Mouse (Mus musculus): ENCODE data around the gene Itsn1. TPM values are rescaled to one million over a fixed set of nuclear protein-coding genes. Genes with fewer than 3 reads are reported as not detected.

Itsn1 gene
- total RNA-seq, 2 experiments from 2014 or later: 127 to 135 TPM

DNA sequence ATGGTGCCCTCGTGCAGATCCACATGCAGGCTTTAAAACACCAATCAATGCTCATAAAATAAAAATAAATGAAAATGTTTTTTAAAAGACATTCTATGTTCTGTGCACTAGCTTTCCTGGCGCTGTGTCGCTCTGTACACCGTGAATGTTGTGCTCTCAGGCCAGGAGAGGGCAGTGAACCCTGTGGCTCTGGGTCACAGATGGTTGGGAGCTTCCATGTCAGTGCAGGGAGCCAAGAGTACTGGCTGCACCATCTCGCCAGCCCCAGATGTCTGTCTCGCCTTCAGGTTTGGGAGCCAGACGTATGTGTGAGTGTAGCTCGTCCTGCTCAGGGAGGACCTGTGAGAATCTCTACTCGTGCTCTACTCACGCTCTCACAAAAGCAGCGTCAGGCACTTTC, 109.7 kb downstream of the Itsn1 start:
- DNase-seq (ENCODE audit: low spot score in 2 of 2): no peak

DNA sequence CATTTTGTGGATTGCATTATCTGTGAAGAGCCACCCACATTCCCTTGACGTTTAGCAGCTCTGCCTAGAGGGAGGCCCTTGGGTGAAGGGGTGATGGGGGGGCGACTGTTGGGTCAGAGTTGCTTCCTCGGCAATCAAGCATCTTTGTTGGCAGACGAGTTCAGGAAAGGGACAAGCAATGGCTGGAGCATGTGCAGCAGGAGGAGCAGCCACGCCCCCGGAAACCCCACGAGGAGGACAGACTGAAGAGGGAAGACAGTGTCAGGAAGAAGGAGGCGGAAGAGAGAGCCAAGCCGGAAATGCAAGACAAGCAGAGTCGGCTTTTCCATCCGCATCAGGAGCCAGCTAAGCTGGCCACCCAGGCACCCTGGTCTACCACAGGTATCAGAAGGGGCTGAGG, 110.4 kb downstream of the Itsn1 start:
- DNase-seq (ENCODE audit: low spot score in 2 of 2): no peak

DNA sequence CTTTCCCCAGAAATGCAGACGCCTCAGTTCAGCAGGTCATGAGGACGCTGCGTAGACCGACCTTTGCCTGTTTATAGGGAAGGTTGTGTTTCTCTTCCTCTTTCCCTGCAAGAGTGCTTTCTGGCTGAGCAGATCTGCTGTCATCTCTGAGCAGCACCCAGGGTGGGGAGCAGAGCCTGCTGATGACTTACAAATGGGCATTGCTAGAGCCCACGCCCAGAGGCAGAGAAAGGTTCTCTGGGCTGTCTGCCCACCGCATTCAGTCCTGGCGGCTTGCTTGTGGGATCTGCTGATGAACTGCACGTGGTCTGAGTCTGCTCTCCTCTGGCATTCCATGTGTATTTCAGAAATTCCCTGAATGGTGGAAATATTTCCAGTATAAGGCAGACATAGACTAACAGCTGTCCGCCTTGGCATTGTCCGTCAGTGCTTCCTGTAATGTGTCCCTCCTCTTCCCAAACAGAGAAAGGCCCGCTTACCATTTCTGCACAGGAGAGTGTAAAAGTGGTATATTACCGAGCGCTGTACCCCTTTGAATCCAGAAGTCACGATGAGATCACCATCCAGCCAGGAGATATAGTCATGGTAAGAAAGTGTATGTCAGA, 112.0 kb downstream of the Itsn1 start:
- no peak for DNase-seq (ENCODE audit: low spot score in 2 of 2)

DNA sequence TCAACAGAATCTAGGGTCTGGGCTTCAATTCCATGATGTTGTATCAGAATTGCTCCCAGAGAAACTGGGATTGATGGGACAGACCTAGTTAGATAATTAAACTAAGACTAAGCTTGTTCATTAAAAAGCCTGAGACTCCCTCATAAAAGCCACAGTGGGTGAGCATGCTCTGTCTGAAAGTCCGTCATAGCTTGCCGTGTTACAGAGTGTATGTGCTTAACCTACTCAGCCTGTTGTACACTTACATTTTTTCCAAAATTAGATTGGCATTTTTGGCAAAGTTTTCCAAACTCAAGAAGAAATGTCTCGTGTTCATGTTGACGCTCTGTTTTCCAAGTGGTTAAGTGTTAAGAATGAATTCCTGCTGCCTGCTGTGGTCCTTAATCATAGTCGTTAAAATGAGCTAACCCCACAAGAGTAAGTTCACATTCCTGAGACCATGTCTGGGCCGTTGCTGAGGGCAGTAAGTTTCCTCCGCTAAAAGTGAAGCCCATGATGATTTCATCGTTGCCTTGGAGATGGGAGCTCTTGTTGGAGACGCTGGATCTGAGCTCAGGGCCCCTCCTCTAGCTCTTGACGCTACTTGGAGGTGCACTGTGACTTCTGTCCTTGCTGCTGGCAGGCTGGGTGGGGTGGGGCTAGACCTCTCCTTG, 117.1 kb downstream of the Itsn1 start:
- no peak for DNase-seq (ENCODE audit: low spot score in 2 of 2)

DNA sequence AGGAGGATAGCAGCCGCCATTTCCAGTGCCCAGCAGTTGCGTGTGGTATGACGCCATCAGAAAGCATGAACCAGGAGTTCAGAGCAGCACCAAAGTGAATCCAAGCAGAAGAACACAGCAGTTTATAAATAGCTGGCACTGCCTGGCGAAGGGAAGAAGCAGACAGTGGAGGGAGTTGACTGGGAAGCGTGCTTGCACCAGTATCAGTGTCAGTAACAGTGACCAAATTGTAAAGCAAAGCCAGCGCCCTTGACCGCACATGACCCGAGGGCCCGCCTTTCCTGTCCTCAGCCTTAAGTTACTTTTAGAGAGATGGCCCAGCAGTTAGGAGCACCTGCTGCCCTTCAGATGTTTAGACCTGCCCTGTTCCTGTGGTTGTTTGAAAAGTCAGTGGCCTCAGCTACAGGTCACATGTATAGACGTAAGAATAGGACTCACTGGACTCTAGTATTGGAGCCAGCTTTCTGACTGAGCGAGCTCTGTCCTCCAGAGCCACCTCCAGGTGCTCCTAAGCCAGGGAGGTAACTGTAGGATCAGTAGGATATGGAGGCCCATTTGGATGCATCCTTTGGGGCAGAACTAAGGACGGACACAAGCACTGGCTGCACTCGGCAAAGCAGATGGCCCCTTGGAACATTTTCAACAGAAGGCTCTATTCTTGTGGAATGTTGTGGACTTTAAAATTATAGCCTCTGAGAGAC, 118.6 kb downstream of the Itsn1 start:
- DNase-seq (ENCODE audit: low spot score in 2 of 2): no peak

DNA sequence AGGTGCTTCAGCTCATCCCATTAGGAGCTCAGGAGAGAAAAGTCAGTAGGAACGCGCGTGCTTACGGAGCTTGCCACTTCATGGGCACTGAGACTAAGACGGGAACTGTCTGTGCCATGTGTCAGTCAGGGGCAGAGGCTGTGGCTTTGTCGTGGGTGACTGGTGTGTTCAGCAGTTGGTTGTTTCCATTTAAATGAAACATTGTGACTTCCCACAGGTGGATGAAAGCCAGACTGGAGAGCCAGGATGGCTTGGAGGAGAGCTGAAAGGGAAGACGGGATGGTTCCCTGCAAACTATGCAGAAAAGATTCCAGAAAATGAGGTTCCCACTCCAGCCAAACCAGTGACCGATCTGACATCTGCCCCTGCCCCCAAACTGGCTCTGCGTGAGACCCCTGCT, 119.4 kb downstream of the Itsn1 start:
- DNase-seq (ENCODE audit: low spot score in 2 of 2): no peak

DNA sequence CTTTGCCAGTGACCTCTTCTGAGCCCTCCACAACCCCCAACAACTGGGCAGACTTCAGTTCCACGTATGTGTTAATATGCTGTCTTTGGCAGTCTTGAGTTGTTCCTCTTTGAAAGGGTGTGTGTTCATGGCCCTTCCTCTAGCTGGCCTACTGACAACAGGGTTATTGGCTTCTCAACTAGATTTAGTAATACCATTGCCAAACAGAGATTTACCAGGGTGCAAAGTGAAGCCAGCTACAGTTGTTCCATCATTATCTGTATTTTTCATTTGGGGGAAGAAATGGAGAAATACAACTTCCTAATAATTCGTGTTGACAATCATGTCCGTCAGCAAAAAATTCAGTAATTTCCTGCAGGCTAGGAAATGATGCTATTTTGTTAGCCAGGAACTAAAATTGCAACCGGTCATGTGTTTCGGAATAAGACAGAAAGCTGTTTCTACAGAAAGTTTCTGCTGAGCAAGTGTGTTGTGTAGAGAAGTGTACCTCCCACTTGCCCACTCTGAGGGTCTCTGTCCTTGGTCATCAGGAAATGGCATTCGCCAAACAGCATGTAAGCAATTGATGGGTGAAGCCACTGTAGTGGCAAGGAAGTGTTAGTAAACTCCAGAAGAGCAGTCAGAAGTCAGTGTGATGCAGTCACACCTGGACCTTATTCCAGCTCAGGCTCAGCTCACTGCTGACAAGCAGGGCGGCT, 120.0 kb downstream of the Itsn1 start:
- no peak for DNase-seq (ENCODE audit: low spot score in 2 of 2)

DNA sequence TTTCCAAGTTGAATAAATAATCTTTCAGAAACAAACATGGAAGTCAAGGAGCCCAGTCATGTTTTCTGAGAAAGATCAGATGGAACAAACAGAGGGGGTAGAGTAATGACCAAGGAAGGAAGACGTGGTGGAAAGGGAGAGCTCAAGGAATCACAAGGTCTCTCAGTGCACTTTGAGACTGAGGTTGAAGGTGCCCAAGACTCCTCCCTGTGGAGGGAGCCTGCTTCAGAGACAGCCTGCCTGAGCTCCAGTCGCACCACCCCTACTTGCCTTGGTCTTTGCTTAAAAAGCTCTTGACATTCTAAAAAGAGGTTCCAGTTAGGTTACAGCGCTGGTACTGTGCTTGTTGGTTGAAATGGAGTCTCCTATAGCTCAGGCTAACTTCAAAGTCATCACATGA, 121.1 kb downstream of the Itsn1 start:
- no peak for DNase-seq (ENCODE audit: low spot score in 2 of 2)

DNA sequence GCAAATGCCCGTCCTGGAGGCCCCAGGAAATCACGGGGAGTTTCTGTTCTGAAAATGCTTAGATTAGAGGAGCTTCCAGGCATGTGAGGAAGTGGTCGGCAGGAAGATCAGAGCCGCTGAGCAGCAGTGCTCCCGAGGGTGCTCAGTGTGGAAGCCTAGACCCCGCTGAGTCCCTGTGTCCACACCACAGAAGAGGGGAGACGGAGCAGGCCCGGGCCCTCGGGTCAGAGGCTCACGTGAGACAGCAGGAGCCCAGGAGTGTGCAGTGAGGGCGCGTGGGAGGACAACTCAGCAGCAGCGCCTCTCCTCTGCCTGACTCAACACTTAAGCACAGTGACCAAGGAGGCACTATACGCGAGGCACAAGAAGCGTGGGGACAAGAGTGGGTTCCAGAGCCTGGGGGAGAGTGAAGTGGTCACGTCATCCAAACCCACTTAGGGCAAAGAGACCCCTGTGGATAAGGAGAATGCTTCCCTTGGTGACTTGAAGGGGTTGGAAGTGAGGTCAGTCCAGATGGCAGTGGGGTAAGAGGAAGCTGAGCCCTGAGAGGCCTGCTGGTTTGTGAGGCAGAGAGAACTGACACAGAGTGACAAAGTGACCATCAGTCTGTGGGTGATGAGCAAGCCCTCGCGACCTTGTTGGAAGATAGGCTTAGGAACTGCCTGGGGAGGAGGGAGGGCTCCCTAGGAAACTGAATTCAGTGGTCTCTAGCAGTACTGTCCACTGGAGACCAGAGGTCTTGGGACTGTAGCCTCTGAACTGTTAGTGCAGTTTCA, 122.6 kb downstream of the Itsn1 start:
- DNase-seq (ENCODE audit: low spot score in 2 of 2): no peak

DNA sequence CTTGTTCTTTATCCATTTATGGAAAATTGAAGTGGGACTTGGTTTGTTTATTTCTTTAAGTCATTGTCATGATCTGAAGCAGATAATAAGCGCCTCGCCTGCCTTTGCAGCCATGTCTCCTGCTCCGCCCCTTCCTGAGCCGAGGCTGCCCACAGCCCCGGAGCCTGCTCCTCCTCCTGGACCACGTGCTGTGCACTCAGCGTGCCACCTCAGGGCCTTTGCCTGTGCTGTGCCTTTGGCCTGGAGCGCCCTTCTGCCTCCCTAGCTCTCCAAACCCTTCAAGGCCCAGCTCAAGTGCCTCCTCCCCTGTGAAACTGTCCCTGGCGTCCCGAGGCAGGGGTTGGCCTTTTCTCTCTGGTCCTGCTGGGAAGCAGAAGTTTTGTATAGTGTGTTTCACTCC, 123.7 kb downstream of the Itsn1 start:
- DNase-seq (ENCODE audit: low spot score in 2 of 2): no peak

DNA sequence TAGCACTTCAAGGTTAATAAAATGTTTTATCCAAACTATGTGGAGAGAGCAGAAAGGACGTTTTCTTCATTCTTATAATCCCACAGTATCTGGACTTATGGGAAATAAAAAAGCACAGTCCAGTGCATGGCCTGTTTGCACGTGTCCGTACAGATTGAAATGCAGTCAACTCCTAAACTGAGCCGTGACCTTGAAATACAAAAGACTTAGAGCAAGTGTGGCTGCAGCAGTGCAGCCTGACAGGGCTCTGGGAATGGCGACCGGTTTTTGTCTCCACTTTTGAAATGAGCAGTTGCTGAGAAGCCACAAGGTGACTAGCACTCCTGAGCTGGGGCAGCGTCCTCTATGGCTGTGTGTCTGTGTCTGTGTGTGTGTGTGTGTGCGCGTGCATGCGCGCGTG, 124.1 kb downstream of the Itsn1 start:
- DNase-seq (ENCODE audit: low spot score in 2 of 2): no peak

DNA sequence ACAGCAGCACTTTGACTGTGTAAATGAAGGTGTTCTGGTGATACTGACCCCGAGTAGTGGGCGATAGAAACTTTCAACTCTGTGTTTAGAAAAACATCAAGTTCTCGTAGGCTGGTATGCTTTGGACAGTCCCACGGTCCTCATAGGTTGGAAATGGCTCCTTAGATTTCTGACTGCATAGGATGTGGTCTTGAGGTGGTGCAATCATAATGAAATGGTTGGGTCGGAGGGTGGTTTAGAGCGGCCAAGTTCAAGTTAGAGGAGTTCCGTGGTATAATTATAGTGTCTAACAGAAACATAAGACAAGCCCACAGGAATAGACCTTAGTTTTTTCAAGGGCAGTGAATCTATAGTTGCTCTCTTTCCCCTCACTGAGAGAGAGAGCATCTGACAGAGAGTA, 129.6 kb downstream of the Itsn1 start:
- no peak for DNase-seq (ENCODE audit: low spot score in 2 of 2)

DNA sequence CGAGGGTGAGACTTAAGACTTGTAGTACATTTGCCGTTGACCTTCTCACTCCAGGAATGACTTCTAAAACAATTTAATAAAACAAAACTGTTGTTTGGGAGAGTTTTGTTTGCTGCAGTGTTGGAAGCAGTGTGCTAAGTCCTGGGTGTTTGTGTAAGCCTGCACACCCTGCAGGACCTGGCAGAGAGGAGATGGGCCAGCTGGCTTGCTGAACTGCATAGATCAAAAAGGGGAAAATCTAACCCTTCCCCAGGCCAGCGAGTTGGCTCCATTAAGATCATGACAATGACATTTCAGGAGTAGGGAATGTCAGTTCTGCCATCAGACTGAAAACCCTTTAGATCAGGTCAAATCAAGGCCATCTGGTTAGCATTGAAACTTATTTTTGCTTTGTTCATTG, 130.1 kb downstream of the Itsn1 start:
- no peak for DNase-seq (ENCODE audit: low spot score in 2 of 2)

DNA sequence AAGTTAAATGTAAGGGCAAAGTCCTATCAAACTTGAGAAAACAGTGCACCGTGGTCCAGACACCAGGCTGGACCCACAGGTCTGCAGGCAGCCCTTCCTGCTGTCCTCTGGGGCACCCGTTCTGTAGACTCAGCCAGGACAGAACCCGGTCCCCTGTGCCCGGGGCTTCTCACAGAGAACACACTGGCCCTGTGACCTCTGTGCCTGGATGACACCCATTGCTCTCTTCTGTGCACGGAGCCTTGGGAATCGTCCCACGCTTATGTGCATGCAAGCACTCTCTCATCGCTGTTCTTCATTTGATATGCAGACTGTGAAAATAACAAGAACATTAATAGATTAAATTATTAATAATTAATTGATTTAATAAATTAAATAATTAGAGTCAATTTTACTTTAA, 130.9 kb downstream of the Itsn1 start:
- no peak for DNase-seq (ENCODE audit: low spot score in 2 of 2)

DNA sequence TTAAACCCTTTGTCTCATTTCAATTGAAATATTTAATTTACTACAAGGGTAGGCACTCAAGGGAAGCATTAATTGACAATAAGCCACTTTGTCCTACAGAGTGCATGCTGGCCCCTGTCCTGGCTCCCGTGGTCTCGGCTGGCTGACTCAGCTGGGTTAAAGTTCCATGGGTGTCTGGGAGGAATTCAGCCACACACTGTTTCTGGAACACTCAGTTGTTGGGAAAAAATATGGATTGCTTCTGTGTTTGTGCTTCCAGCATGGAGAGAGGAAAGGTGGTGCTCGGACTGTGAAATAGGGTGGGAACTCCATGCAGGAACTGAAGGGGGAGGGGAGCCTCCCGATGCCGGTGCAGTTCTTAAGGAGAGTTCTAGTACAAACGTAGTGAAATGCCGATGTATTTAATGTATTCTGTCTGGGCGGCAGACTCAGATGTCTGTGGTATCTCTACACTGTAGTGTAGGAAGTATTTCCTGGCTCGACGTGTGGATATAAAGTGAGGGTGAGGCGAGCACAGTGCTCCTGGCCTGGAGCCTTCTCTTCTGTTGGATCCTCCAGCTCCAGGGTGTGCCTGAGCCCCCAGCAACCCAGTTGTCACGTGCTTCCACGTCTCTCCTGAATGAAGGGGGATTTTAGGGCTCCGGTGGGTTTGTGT, 131.5 kb downstream of the Itsn1 start:
- DNase-seq (ENCODE audit: low spot score in 2 of 2): no peak

DNA sequence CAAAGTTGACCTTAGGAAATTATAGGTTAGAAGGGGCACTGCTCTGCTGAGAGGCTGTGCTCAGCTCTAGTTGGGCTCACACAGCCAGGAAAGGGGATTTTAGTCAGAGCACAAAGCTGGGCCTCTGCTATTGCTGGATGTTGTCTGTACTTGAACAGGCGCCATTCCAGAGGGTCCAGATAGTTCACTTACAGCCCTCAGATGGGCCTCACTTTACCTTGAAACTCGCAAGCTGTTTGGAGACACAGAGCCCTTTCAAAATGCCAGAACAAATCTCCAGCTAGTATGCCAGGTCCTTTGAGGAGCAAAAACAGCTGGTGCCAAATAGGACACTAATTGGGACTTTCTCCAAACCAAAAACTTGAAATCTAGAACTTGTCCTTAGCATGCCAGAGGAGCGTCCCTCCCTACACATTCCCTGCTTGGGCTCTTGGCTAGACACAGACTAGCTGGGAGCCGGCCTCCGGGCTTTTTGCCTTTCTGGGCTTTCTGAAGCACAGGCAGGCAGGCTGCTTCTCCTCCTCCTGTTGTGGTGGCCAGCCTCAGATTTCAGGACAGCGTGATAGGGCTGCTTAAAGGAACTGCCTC, 132.8 kb downstream of the Itsn1 start:
- no peak for DNase-seq (ENCODE audit: low spot score in 2 of 2)

DNA sequence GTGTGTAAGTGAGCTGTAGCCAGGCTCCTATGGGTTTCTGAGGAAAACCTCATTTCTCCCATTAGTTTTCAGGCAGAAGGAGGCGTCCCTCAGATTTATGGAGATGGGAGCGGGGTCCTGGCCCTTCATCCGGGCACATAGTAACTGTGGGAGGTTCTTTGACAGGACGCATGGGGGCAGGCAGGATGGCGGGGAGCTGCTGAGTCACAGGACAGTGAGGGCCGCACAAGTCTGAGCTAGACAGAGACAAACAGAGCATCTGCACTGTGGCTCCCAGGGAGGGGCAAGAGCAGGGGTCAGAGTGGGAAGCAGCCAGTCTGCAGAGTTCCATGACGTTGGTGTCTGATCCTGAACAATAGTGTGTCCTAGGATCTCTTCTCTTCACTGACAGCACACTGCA, 133.8 kb downstream of the Itsn1 start:
- DNase-seq (ENCODE audit: low spot score in 2 of 2): no peak

DNA sequence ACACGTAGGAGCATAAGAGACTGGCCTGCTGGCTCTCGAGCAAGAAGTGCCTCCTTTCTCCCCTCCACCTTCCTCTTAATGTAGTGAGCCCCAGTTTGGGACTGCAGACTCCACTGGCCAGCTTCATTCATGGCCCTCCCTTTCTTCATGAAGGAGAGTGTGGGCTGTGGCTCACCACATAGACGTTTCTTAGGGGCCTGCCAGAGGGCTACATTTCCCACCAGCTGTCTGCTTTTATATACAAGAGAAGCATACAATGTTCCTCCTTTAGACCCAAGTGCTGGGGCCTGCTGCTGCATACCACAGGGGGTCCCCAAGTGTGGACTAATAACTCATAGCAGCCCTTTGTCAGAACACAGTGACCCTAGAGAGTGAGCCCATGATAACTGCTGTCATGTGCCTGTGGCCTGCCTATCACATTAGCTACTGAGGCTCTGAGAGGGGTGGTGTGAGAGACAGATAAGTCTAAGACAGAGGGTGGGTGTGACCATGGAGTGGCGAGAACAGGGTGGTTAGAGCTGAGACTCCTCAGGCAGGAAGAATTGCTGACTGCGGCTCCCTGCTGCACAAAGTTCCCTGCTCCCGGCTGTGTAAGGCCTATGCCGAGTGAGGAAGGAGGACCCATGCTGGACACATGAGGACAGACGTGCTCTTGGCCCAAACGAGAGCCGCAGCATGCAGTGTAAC, 135.7 kb downstream of the Itsn1 start:
- DNase-seq (ENCODE audit: low spot score in 2 of 2): no peak

DNA sequence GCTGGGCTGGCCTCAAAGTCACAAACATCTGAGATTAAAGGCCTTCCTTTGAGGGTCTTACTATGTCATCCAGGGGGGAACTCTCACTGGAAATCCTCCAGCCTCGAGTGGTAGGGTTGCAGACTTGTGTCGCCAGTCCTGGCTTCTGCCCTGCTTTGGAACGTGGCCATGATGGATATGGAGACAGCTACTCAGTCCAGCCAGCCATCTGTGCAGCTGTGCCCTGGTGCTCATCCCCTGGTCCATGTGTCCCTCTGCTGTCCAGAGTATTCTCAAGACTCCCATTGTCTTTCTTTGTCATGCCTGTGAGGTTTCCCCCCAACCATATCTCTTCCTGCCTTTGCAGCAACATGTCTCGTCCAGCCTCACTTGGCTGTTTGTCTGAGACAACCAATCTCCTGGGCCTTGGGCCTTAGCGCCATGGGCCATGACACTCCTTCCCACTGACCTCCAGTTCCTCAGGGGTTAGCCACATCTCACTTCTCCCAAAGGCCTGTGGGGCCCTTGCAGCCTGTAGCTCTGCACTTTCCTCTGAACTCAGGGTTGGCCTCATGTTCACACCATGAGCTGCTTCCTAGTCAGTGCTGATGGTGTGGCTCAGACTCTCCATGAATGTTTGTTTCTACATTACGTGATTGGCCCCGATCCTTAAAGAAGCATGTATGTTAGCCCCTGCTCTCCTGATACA, 136.6 kb downstream of the Itsn1 start:
- DNase-seq (ENCODE audit: low spot score in 2 of 2): no peak
